Mouse (Mus musculus) C2C12 (cell line): ENCODE data around the gene Zdhhc13.

ENCODE experiments used
- CTCF ChIP-seq: IDR thresholded peaks from one replicate; pipeline ENCODE4 v1.5.1; 2011; ENCODE audit not compliant: control insufficient read depth, insufficient read depth, insufficient read length
- MAX ChIP-seq: IDR thresholded peaks from one replicate; pipeline ENCODE4 v1.6.1; 2011; ENCODE audit warnings: mild to moderate bottlenecking, control low read depth
- MYOD1 ChIP-seq: IDR thresholded peaks from one replicate; pipeline ENCODE4 v1.6.1; 2011; ENCODE audit warnings: low read depth; ENCODE audit not compliant: control insufficient read depth, insufficient read length
- MYOG ChIP-seq: IDR thresholded peaks from one replicate; pipeline ENCODE4 v1.6.1; 2011; ENCODE audit not compliant: control insufficient read depth, insufficient read length; ENCODE audit errors: extremely low read depth
- USF1 ChIP-seq: IDR thresholded peaks from one replicate; pipeline ENCODE4 v1.6.1; 2011; ENCODE audit warnings: low read depth, mild to moderate bottlenecking, control low read depth, moderate library complexity

DNA sequence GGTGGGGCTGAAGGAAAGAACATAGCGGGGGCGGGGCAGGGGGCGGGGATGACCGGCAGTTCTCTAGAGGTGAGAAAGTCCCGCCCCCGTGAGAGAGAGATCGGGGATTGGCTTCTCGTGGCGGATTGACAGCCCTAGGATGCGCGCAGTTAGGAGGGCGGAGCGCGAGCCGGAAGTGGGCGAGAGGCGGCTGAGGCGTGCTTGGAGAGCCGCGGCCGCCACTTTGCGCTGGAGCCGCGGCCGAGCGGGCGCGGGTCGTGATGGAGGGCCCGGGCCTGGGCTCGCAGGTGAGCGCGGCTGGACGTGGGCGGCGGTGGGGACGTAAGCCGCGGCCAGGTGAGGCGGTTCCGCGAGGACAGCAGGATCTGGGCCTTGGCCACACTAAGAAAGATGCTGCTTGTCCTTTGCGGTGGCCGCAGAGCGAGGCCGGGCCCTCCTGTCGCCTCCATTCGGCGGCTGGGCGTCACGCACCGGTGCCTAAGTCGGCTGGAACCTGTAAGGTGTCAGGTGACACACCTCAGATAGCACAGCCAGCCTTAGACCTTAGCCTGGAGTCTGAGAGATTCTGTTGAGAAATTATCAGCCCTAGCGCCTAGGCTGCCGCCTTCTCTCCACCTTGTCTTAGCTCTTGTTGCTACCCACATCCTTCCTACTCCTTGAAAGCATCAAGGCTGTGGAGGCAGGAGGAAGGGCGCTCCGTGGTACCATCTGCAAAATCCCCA, at the start of gene Zdhhc13:
- TF ChIP-seq CTCF (no peak), MAX (no peak), USF1 (no peak), MYOG (no peak), MYOD1 (no peak)
